Mouse (Mus musculus): ENCODE measurements around the gene Gm20403. TPM values are rescaled to one million over a fixed set of nuclear protein-coding genes. Genes with fewer than 3 reads are reported as not detected.
"Not testable (repeated sequence)": the region's sequence is repeated elsewhere in the genome, so short reads cannot be mapped to it uniquely, and the experiment has no call there.

The Gm20403 gene
- polyA plus RNA-seq, 1 experiment = not detected

- H3K36me3 ChIP-seq (ENCODE audit: control insufficient read depth, insufficient read depth, low read length) = no peaks in the 10 kb centered on the region
- H3K4me1 ChIP-seq (ENCODE audit: control insufficient read depth, insufficient read depth, low read length) = no peaks in the 10 kb centered on the region
- 93% methylated on average over 4 of the region's 4 CpGs for WGBS
- DNase-seq = no peak
- TF ChIP-seq CTCF (conservative IDR thresholded peaks at IDR 0.05; ENCODE audit: insufficient read depth, insufficient read length, low read depth, low read length) (no peak), POLR2A (IDR thresholded peaks at IDR 0.05; ENCODE audit: low read depth, low read length) (no peak)
- no peaks in the 10 kb centered on the region for H3K27me3 ChIP-seq (replicated peaks; ENCODE audit: control insufficient read depth, insufficient read depth, low read length)
- H3K4me3 ChIP-seq (ENCODE audit: insufficient read depth, low read depth, low read length) = no peak overlapping the region
- H3K27ac ChIP-seq (ENCODE audit: insufficient read depth, low read depth, low read length) = no peak overlapping the region
Measured at GRCm38 (mm10) chr12:54956457-54956856, 29.9 kb downstream of the Gm20403 start.

GRCm38 (mm10) chr12:54946116-54946515 lies 40.2 kb downstream of the Gm20403 start:
- no peak overlapping the region for H3K4me3 ChIP-seq (ENCODE audit: insufficient read depth, low read depth, low read length)
- no peak overlapping the region for H3K27ac ChIP-seq (ENCODE audit: insufficient read depth, low read depth, low read length)
- 85% methylated on average over 6 of the region's 6 CpGs for WGBS
- peaks cover 1% of the 10 kb centered on the region; the same call in 1 of the 2 replicates for H3K36me3 ChIP-seq (ENCODE audit: control insufficient read depth, insufficient read depth, low read length)
- TF ChIP-seq CTCF (conservative IDR thresholded peaks at IDR 0.05; ENCODE audit: insufficient read depth, insufficient read length, low read depth, low read length) (no peak), POLR2A (IDR thresholded peaks at IDR 0.05; ENCODE audit: low read depth, low read length) (no peak)
- no peaks in the 10 kb centered on the region for H3K27me3 ChIP-seq (replicated peaks; ENCODE audit: control insufficient read depth, insufficient read depth, low read length)
- H3K4me1 ChIP-seq (ENCODE audit: control insufficient read depth, insufficient read depth, low read length) = no peaks in the 10 kb centered on the region
- no peak for DNase-seq

GRCm38 (mm10) chr12:54942586-54943157 lies 43.7 kb downstream of the Gm20403 start:
- H3K4me3 ChIP-seq (ENCODE audit: insufficient read depth, low read depth, low read length) = not testable (repeated sequence)
- WGBS = 94% methylated on average over 6 of the region's 6 CpGs

GRCm38 (mm10) chr12:54937581-54938343 lies 48.6 kb downstream of the Gm20403 start:
- H3K36me3 ChIP-seq (ENCODE audit: control insufficient read depth, insufficient read depth, low read length); H3K4me3 ChIP-seq (ENCODE audit: insufficient read depth, low read depth, low read length); H3K27ac ChIP-seq (ENCODE audit: insufficient read depth, low read depth, low read length); DNase-seq; H3K27me3 ChIP-seq (replicated peaks; ENCODE audit: control insufficient read depth, insufficient read depth, low read length); H3K4me1 ChIP-seq (ENCODE audit: control insufficient read depth, insufficient read depth, low read length): not testable (repeated sequence)
- WGBS = 85% methylated on average over 5 of the region's 5 CpGs

More at GRCm38 (mm10) chr12:54942586-54943157, 43.7 kb downstream of the Gm20403 start:
- not testable (repeated sequence) for H3K36me3 ChIP-seq (ENCODE audit: control insufficient read depth, insufficient read depth, low read length); H3K4me1 ChIP-seq (ENCODE audit: control insufficient read depth, insufficient read depth, low read length); H3K27ac ChIP-seq (ENCODE audit: insufficient read depth, low read depth, low read length); DNase-seq; H3K27me3 ChIP-seq (replicated peaks; ENCODE audit: control insufficient read depth, insufficient read depth, low read length)

Other genes starting within 250 kb of the Gm20403 start
- gene Snx6, start 190.8 kb downstream of the Gm20403 start, polyA plus RNA-seq (2012; rRNA removed) = 38.3 and 45.2 TPM in 2 replicates
- gene Cfl2, start 123.7 kb downstream of the Gm20403 start, polyA plus RNA-seq (2012; rRNA removed) = 18.4 and 39.0 TPM in 2 replicates
- 2.6 and 3.8 TPM in 2 replicates for gene Baz1a, start 27.8 kb upstream of the Gm20403 start, polyA plus RNA-seq (2012; rRNA removed)
- gene 2700097O09Rik, start 93.6 kb upstream of the Gm20403 start, polyA plus RNA-seq (2012; rRNA removed) = 7.0 and 9.1 TPM in 2 replicates
- 12.8 and 14.5 TPM in 2 replicates for gene Srp54a, start 93.7 kb upstream of the Gm20403 start, polyA plus RNA-seq (2012; rRNA removed)
- 4.9 and 5.6 TPM in 2 replicates for gene Fam177a, start 137.9 kb upstream of the Gm20403 start, polyA plus RNA-seq (2012; rRNA removed)
- gene Srp54b, start 168.6 kb upstream of the Gm20403 start, polyA plus RNA-seq (2012; rRNA removed) = 12.6 and 13.3 TPM in 2 replicates
- gene 1700047I17Rik2, start 213.1 kb upstream of the Gm20403 start, polyA plus RNA-seq (2012; rRNA removed) = not detected in 2 replicates
- 6.5 and 10.0 TPM in 2 replicates for gene Srp54c, start 243.6 kb upstream of the Gm20403 start, polyA plus RNA-seq (2012; rRNA removed)

Data from kidney, adult 2 months (tissue).